Mouse (Mus musculus) heart, embryonic 16.5 days (tissue): ENCODE measurements around the gene Fst. TPM values are rescaled to one million over a fixed set of nuclear protein-coding genes. Genes with fewer than 3 reads are reported as not detected.
A peak's percentile ranks its signal among the peaks of the same experiment; 100 is the strongest.

ENCODE experiments used
- ATAC-seq: fragments of 200-750 bp; cut with Nextera tagmentation; replicated peaks from 2 replicates; pipeline ENCODE4 v1.8.0; 2017; ENCODE audit warnings: moderate number of reproducible peaks; ENCODE audit not compliant: insufficient read depth, low FRiP score; ENCODE audit errors: extremely low read depth
- H3K27ac ChIP-seq: fragments of 300-500 bp; sonication (generic); 2 replicates; pipeline ENCODE4 v1.5.1; 2014; ENCODE audit warnings: mild to moderate bottlenecking, low read length, control low read depth, moderate library complexity
- H3K27me3 ChIP-seq: fragments of 300-500 bp; sonication (generic); 2 replicates; pipeline ENCODE4 v1.6.1; 2014; ENCODE audit warnings: low read length, mixed read lengths; ENCODE audit not compliant: control insufficient read depth, insufficient read depth
- H3K36me3 ChIP-seq: fragments of 300-500 bp; sonication (generic); 2 replicates; pipeline ENCODE4 v1.6.1; 2014; ENCODE audit not compliant: control insufficient read depth, insufficient read depth
- H3K4me1 ChIP-seq: fragments of 300-500 bp; sonication (generic); 2 replicates; pipeline ENCODE4 v1.6.1; 2014; ENCODE audit warnings: low read length, mixed read lengths; ENCODE audit not compliant: control insufficient read depth, insufficient read depth
- H3K4me2 ChIP-seq: fragments of 300-500 bp; sonication (generic); 2 replicates; pipeline ENCODE4 v1.6.1; 2014; ENCODE audit warnings: low read depth, mild to moderate bottlenecking, control low read depth, low read length
- H3K4me3 ChIP-seq: fragments of 300-500 bp; sonication (generic); 2 replicates; pipeline ENCODE4 v1.5.1; 2014; ENCODE audit warnings: mild to moderate bottlenecking, control low read depth, low read length
- H3K9ac ChIP-seq: fragments of 300-500 bp; sonication (generic); 2 replicates; pipeline ENCODE4 v1.6.1; 2014; ENCODE audit warnings: low read length, control low read depth
- H3K9me3 ChIP-seq: fragments of 300-500 bp; sonication (generic); replicated peaks from 2 replicates; pipeline ENCODE4 v1.6.1; 2016; ENCODE audit warnings: low read length; ENCODE audit not compliant: control insufficient read depth
- WGBS: fragments of 180-500 bp; shearing (Covaris S2); extraction: QIAGEN DNeasy Blood & Tissue Kit; methylation state at CpG from one replicate; pipeline ENCODE4 v1.1.7; 2014; 5-methylcytosine and 5-hydroxymethylcytosine counted together
- polyA plus RNA-seq: library from polyadenylated mRNA; unstranded; fragments of >200 nt; fragmentation: Nextera tagmentation; extraction: Ambion mirVana; gene quantifications from 2 replicates; pipeline ENCODE4 v1.2.1, GENCODE M21; 2015

Fst gene
- polyA plus RNA-seq, 1 experiment from 2014 or later: 2.4 TPM

DNA sequence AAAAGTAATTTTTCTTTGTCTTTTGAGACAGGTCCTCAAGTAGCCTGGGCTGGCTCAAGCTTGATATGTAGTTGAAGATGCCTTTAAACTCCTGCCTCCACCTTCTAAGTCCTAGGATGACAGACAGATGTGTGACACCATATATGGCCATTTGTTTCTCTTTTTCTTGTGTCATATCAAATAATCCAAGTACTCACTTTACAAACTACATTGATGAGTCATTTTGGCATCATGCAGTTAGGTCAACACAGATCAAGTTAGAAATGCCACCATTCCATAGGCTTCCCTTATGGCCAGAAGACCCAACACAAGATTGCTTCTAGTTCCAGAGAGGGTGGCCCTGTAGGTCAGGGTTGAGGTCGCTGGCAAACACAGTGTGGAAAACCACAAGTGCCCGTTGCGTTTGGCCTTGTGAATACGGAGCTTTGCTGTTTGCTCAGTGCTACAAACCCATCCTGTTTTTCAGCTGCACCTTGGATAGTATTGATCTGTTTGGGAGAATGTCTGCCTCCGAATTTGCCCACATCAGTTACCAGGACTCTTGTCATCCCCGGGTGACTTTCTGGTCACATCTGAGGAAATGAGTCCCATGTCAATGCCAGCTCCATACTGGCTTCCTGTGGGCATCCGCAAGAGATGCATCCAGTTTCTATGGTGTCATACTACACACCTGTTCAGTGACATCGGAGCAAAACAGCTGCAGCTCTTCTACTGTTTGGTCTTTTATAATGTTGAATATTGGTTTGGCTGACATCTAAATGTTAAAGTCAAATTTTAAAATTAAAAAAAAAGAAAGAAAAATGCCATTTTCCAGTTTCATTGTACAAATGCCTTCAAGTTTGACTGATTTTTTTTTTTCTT, 4.0 kb upstream of the Fst start:
- H3K27me3 ChIP-seq: peaks cover 12% of the 10 kb centered on the region
- no peak overlapping the region for H3K4me3 ChIP-seq
- no peak for ATAC-seq
- H3K9me3 ChIP-seq: no peaks in the 10 kb centered on the region
- H3K9ac ChIP-seq: no peak overlapping the region
- no peak overlapping the region for H3K4me2 ChIP-seq
- H3K27ac ChIP-seq: no peak overlapping the region
- H3K36me3 ChIP-seq: no peaks in the 10 kb centered on the region
- 76% methylated on average over 8 of the region's 8 CpGs for WGBS
- no peaks in the 10 kb centered on the region; the same call in none of the 2 replicates for H3K4me1 ChIP-seq

DNA sequence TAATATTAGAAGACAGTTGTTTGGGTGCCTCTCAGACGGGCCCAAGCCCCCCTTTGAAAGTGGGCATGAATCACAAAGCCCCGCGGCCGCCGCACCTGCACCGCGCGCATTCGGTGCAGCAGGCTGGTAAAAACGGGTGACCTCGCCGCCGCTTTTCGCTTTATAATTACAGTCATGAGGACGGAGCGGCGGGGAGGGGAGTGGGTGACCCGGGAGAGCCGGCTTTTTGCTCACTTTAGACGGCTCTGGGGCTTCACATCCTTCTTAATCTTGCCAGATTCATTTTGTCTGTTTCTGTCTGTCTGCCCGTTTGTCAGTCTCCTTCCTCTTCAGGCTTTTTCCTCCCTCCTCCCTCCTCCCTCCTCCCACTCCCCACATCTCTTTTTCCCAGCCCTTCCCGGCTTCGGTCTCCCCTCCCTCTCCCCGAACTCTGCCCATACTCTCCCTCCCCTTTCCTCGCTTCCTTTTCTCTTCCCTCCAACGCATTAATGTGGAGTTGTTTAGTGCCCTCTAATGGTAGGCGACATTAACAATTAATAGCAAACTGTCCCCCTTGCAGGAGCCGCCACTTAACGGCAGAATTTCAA, 1.6 kb upstream of the Fst start:
- ATAC-seq: peak; percentile 39
- peak overlapping the region; percentile 28; the same call in 1 of the 2 replicates for H3K9ac ChIP-seq
- under 1% methylated on average over 29 of the region's 29 CpGs for WGBS

DNA sequence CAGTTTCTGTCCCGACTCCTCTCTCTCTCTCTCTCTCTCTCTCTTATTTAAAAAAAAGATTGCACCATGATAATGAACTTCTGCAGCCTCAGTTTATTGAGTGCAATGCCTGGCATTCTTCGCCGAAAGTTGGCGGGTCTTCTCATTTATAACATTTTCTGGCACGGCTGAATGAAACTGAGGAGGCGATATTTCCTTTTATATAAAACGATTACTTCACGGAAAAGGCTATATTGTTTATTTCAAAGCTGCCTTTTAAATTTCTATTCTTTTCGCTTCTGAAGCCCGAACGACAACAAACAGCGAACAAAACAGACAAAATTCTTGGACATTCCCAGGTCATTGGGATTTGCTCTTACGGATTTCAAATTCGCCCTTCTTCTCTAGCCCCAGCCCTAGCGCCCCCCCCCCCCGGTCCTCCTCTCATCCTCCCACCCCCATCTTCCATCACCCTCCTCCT, 980 bp upstream of the Fst start:
- H3K9ac ChIP-seq: peak overlapping the region; percentile 45
- H3K36me3 ChIP-seq: no peaks in the 10 kb centered on the region
- H3K4me3 ChIP-seq: peak overlapping the region; percentile 59
- peaks cover 31% of the 10 kb centered on the region for H3K27me3 ChIP-seq
- peak overlapping the region; percentile 98 for H3K4me2 ChIP-seq
- no peak overlapping the region for H3K27ac ChIP-seq
- H3K9me3 ChIP-seq: no peaks in the 10 kb centered on the region
- ATAC-seq: no peak
- peaks cover 8% of the 10 kb centered on the region for H3K4me1 ChIP-seq
- WGBS: under 1% methylated on average over 16 of the region's 16 CpGs

More for the DNA sequence above, 1.6 kb upstream of the Fst start:
- H3K27ac ChIP-seq: no peak overlapping the region
- H3K27me3 ChIP-seq: peaks cover 26% of the 10 kb centered on the region
- peak overlapping the region; percentile 98 for H3K4me2 ChIP-seq
- H3K4me1 ChIP-seq: peaks cover 8% of the 10 kb centered on the region
- no peaks in the 10 kb centered on the region for H3K36me3 ChIP-seq
- peak overlapping the region; percentile 59 for H3K4me3 ChIP-seq
- no peaks in the 10 kb centered on the region for H3K9me3 ChIP-seq

DNA sequence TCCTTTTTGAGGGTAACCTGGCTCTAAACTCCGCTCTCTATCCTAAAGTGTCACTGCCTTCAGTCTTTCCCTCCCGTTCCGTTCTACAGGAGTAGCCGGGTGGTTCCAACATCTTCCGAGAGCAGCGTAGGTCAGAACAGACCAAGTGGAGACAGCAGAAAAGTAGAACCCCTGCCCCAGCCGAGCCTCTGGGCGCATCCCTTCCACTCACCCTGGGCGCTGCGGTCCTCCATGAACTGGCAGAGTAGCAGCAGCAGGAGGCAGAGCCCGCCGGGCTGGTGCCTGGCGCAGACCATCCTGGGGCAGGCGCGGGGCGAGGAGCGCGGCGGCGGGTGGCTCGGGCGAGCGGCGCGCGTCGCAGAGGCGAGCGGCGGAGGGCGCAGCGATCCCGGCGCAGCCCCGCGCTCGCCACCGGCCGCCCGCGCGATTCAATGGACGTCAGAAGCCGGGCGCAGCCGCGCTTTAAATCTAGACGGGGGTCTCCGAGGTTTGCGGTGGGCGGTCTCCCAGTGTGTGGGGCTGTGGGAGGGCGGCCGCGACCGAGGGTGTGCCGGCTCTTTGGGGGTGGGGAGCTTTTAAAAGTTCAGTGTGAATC, 363 bp downstream of the Fst start:
- Histone ChIP-seq H3K27me3 (peaks cover 34% of the 10 kb centered on the region), H3K4me3 (peak overlapping the region; percentile 59), H3K9ac (peak overlapping the region; percentile 45), H3K4me2 (peak overlapping the region; percentile 98), H3K27ac (no peak overlapping the region), H3K4me1 (peaks cover 8% of the 10 kb centered on the region), H3K36me3 (no peaks in the 10 kb centered on the region), H3K9me3 (no peaks in the 10 kb centered on the region)
- under 1% methylated on average over 56 of the region's 56 CpGs for WGBS
- ATAC-seq: peak; percentile 42

DNA sequence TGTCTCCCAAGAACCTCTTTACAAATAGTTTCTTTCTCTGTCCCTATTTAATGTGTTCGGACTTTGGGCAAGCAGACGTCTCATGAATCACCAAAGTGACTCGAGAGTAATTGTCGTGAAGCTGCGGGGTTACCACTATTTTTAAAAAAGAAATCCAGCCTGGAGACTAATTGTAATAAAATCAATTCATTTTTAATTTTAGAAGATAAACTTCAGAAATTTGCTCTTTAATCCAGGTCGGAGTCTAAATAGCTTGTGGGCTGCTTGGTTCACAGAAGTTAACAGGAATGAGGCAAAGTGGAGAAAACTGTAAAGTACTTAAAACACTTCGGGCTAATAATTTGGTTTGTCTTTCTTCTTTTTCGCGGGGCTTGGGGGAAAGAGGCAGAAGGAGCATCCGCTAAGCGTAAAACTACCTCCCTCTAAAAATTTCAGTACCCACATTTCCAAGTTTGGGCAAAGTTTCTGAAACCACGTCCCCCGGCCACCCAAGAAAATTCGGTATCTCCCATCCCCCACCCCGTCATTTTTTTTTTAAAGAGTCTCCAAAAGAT, 1.1 kb downstream of the Fst start:
- no peak overlapping the region for H3K9ac ChIP-seq
- no peaks in the 10 kb centered on the region for H3K9me3 ChIP-seq
- no peak overlapping the region for H3K27ac ChIP-seq
- H3K4me2 ChIP-seq: peak overlapping the region; percentile 98
- WGBS: 2% methylated on average over 15 of the region's 15 CpGs
- H3K4me3 ChIP-seq: peak overlapping the region; percentile 59
- peaks cover 8% of the 10 kb centered on the region for H3K4me1 ChIP-seq
- no peaks in the 10 kb centered on the region for H3K36me3 ChIP-seq
- H3K27me3 ChIP-seq: peaks cover 34% of the 10 kb centered on the region
- no peak for ATAC-seq

DNA sequence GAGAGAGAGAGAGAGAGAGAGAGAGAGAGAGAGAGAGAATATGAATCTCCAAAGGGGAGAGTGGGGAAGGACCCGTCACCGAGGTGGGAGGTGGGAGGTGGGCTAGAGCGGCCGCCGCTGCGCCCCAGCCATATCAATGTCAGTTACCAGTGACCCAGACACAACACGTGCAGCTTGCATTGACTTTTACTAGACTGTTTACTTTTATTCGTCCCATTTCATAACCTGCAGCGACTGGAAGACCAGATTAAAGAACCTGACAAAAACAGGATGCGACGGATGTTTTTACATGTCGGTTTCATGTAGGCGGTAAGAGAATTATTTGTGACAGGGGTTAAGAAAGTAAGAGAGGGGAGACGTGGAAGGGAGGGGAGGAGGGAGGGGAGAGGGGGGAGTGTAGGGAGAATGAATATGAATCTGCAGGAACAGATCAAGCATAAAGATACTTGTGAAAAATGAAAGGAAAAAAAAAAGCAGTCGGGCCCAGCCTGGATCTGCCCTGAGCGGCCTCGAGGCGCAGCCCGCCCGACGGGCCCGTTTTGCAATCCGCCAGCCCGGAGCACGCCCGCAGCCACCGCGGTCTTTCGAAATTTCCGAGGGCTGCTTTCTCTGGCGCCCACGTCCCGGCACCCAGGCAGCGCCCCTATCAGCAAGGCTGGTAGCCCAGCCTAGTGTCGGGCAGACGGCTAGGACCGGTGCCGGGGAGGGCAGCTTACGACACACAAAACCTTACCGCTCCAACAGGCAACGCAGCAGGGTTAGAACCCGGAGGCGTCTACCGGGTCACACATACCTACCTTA, 1.8 kb downstream of the Fst start:
- peak overlapping the region; percentile 62 for H3K9ac ChIP-seq
- peaks cover 8% of the 10 kb centered on the region for H3K4me1 ChIP-seq
- under 1% methylated on average over 44 of the region's 44 CpGs for WGBS
- no peak overlapping the region for H3K27ac ChIP-seq
- H3K9me3 ChIP-seq: no peaks in the 10 kb centered on the region
- peaks cover 34% of the 10 kb centered on the region for H3K27me3 ChIP-seq
- H3K36me3 ChIP-seq: no peaks in the 10 kb centered on the region
- peak overlapping the region; percentile 59 for H3K4me3 ChIP-seq
- no peak for ATAC-seq
- H3K4me2 ChIP-seq: peak overlapping the region; percentile 98

DNA sequence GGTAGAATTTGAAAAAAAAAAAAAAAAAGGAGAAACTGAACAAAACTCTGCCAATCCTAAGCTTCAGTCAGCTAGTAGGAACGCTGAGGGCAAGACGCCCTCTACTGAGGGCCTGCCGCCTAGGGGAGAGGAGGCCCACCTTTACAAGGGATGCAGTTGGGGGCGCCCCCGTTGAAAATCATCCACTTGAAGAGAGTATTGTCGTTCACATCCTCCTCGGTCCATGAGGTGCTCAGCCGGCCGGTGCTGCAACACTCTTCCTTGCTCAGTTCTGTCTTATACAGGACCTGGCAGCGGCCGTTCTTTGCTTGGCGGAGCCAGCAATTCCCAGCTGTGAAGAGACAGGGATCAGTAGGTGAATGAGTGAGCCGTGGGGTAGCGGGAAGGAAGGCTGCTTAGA, 2.5 kb downstream of the Fst start:
- Histone ChIP-seq H3K27me3 (peaks cover 31% of the 10 kb centered on the region), H3K4me1 (peaks cover 8% of the 10 kb centered on the region), H3K4me3 (peak overlapping the region; percentile 59), H3K9ac (peak overlapping the region; percentile 14; the same call in 1 of the 2 replicates), H3K4me2 (peak overlapping the region; percentile 98), H3K36me3 (no peaks in the 10 kb centered on the region), H3K9me3 (peaks cover 2% of the 10 kb centered on the region; the same call in 1 of the 2 replicates), H3K27ac (no peak overlapping the region)
- ATAC-seq: 0 out of 2 replicates have a peak, but pooled peaks have one; percentile 14
- WGBS: 2% methylated on average over 14 of the region's 14 CpGs

DNA sequence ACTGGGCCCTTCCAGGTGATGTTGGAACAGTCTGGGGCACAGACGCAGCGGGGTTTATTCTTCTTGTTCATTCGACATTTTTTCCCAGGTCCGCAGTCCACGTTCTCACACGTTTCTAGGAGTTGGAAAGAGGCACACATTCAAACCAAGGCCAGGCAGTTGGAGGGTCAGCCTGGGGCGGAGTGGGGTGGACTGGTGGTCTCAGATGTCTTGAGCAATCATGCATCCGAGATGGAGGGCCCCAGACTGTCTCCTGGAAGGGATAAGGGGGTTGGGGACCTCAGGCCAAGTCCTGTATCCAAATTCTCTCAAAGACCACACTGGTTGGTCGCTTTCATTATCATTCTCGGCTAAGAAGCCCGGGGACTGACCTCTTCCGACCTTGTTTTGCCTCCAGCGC, 3.0 kb downstream of the Fst start:
- no peak for ATAC-seq
- H3K4me1 ChIP-seq: peaks cover 8% of the 10 kb centered on the region
- H3K9me3 ChIP-seq: peaks cover 6% of the 10 kb centered on the region; the same call in 1 of the 2 replicates
- no peak overlapping the region for H3K9ac ChIP-seq
- H3K36me3 ChIP-seq: no peaks in the 10 kb centered on the region
- H3K4me2 ChIP-seq: peak overlapping the region; percentile 98
- WGBS: 53% methylated on average over 13 of the region's 13 CpGs
- H3K27ac ChIP-seq: no peak overlapping the region
- H3K27me3 ChIP-seq: peaks cover 31% of the 10 kb centered on the region
- H3K4me3 ChIP-seq: peak overlapping the region; percentile 59
